Mouse (Mus musculus) lung, adult 2 months (tissue): Measurements from ENCODE around the gene Shc4. TPM values are rescaled to one million over a fixed set of nuclear protein-coding genes. Genes with fewer than 3 reads are reported as not detected.

Source experiments
- DNase-seq: peaks from one replicate; pipeline ENCODE4 v3.0.0; 2022
- H3K4me1 ChIP-seq: fragments of 200-500 bp; 2 replicates; pipeline ENCODE4 v1.6.1; 2011; ENCODE audit warnings: low read length; ENCODE audit not compliant: control insufficient read depth, insufficient read depth
- H3K4me3 ChIP-seq: fragments of 200-500 bp; replicated peaks from 2 replicates; pipeline ENCODE3; 2011; ENCODE audit warnings: low read depth, mild to moderate bottlenecking, control low read depth, low read length; ENCODE audit errors: extremely low read depth
- CTCF ChIP-seq: fragments of 200-500 bp; IDR thresholded peaks from 2 replicates; pipeline ENCODE4 v1.5.1; 2011; ENCODE audit warnings: mild to moderate bottlenecking, low read length, control low read depth; ENCODE audit not compliant: insufficient read depth
- POLR2A ChIP-seq: fragments of 200-500 bp; IDR thresholded peaks from 2 replicates; pipeline ENCODE4 v1.6.1; 2011; ENCODE audit warnings: low read depth, mild to moderate bottlenecking, control low read depth, low read length, borderline replicate concordance; ENCODE audit errors: extremely low read depth
- WGBS: fragments of 180-500 bp; shearing (Covaris S2); methylation state at CpG from one replicate; pipeline ENCODE4 v1.1.7; 2018; 5-methylcytosine and 5-hydroxymethylcytosine counted together
- polyA plus RNA-seq: library from polyadenylated mRNA; depleted of rRNA; stranded (reverse); fragments of >200 nt; gene quantifications from 2 replicates; pipeline ENCODE4 v1.2.3, GENCODE M21; 2012

Gene Shc4
- polyA plus RNA-seq, 1 experiment: 0.34 TPM

GRCm38 (mm10) chr2:125623211-125623610 is 100.7 kb downstream of the Shc4 start:
- no peak overlapping the region for H3K4me3 ChIP-seq
- no peaks in the 10 kb centered on the region for H3K4me1 ChIP-seq
- no peak for DNase-seq
- TF ChIP-seq POLR2A: no peak
- no peak for TF ChIP-seq CTCF
- WGBS: 91% methylated on average over 15 of the region's 15 CpGs

GRCm38 (mm10) chr2:125620213-125620907 is 103.6 kb downstream of the Shc4 start:
- WGBS: 83% methylated on average over 25 of the region's 25 CpGs
- Histone ChIP-seq H3K4me3 (no peak overlapping the region), H3K4me1 (no peaks in the 10 kb centered on the region)
- no peak for TF ChIP-seq POLR2A
- no peak for TF ChIP-seq CTCF
- no peak for DNase-seq

- WGBS: 72% methylated on average over 8 of the region's 8 CpGs
- no peak overlapping the region for H3K4me3 ChIP-seq
- TF ChIP-seq POLR2A (no peak), CTCF (no peak)
- no peaks in the 10 kb centered on the region for H3K4me1 ChIP-seq
- DNase-seq: no peak
Observed at GRCm38 (mm10) chr2:125615858-125616424, 108.0 kb downstream of the Shc4 start.

GRCm38 (mm10) chr2:125615440-125615839 is 108.5 kb downstream of the Shc4 start:
- no peak overlapping the region for H3K4me3 ChIP-seq
- WGBS: 92% methylated on average over 7 of the region's 7 CpGs
- no peak for DNase-seq
- no peaks in the 10 kb centered on the region for H3K4me1 ChIP-seq
- TF ChIP-seq CTCF (no peak), POLR2A (no peak)

GRCm38 (mm10) chr2:125606220-125606845 is 117.6 kb downstream of the Shc4 start:
- peaks cover 3% of the 10 kb centered on the region; the same call in 1 of the 2 replicates for H3K4me1 ChIP-seq
- no peak for TF ChIP-seq POLR2A
- TF ChIP-seq CTCF: no peak
- whole genome bisulfite sequencing: 50% methylated on average over 17 of the region's 17 CpGs
- no peak overlapping the region for H3K4me3 ChIP-seq
- DNase-seq: peak; percentile 25

- 41% methylated on average over 7 of the region's 7 CpGs for WGBS
- Histone ChIP-seq H3K4me3 (no peak overlapping the region), H3K4me1 (peaks cover 3% of the 10 kb centered on the region; the same call in 1 of the 2 replicates)
- TF ChIP-seq POLR2A (no peak), CTCF (peak; percentile 94)
- DNase-seq: peak; percentile 62
Observed at GRCm38 (mm10) chr2:125604646-125605045, 119.3 kb downstream of the Shc4 start.

GRCm38 (mm10) chr2:125602970-125603369 is 121.0 kb downstream of the Shc4 start:
- H3K4me1 ChIP-seq: peaks cover 3% of the 10 kb centered on the region; the same call in 1 of the 2 replicates
- H3K4me3 ChIP-seq: no peak overlapping the region
- 93% methylated on average over 3 of the region's 3 CpGs for WGBS
- no peak for DNase-seq
- TF ChIP-seq CTCF (no peak), POLR2A (no peak)

GRCm38 (mm10) chr2:125598958-125599357 is 125.0 kb downstream of the Shc4 start:
- Histone ChIP-seq H3K4me3 (no peak overlapping the region), H3K4me1 (no peaks in the 10 kb centered on the region)
- TF ChIP-seq POLR2A: no peak
- no peak for TF ChIP-seq CTCF
- WGBS: 71% methylated on average over 4 of the region's 4 CpGs
- DNase-seq: no peak

GRCm38 (mm10) chr2:125598251-125598650 is 125.7 kb downstream of the Shc4 start:
- H3K4me1 ChIP-seq: no peaks in the 10 kb centered on the region
- no peak overlapping the region for H3K4me3 ChIP-seq
- TF ChIP-seq POLR2A (no peak), CTCF (no peak)
- DNase-seq: no peak
- 51% methylated on average over 6 of the region's 6 CpGs for WGBS
